Mouse (Mus musculus): ENCODE results near the gene Tpk1. TPM values are rescaled to one million over a fixed set of nuclear protein-coding genes. Genes with fewer than 3 reads are reported as not detected.

Tpk1 gene
- polyA plus RNA-seq (2015; fragmentation: Nextera tagmentation; extraction: Ambion mirVana): 8.7 and 8.9 TPM in 2 replicates

DNA sequence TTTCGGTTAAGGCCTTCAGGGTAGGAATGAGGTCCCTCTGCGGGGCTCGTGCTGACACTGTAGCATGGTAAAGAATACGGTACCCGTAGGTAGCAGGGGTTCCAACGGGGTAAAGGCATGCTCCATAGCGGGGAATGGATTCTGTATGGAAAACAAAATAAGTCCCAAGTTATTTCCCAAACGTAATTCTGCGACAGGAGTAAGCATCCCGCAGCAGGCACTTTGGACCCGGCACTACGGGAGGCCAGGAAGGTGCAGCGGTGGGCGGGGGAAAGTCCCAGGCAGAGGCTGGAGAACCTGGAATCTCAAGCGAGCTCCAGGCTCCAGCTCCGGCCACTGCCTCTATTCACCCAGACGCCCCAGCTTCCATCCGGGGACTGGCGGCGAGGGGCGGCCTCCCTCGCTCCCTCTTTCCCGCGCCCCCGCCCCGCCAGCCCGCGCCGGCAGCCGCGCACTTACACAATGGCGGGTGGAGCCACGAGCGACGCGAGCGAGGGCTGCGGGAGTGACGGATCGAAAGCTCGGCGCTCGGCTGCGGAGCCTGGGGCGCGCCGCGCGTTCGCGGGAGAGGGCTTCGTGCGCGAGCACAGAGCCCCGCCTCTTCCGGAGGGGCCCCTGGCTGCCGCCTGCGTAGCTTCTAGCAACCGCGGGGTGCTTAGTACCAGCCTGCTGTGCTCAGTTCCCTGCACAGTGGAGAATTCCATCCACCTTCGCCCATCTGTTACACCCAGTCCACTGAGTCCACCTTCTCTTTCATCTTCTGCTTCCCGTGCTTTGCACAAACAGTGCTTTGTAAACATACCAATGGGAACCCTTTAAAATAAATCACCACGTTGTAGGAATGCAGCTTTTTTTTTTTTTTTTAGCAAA lies at the start of gene Tpk1:
Tpk1 (minus strand) TSS at position 602 of the 870 bp plus-strand sequence.

DNA sequence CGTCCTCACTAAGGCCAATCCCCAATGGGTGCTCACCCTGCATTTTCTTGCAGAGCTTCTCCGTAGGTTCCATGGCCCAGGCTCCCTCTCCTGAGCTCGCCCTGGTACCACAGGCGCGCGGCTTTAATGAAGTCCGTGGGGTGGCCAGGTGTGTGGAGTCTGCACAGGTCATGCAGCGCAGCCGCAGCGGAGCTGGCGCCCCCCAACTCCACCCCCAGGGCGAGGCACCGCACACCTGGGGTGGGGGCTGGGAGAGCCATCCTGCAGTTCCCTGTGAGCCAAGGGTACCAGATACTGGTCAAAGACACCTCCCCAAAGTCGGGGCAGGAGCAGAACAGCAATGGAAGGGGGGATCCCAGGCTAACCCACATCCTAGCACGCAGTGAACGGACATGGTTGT lies 356.6 kb downstream of the Tpk1 start, which contains the start of gene Nobox:
Nobox (minus strand) TSS at position 101 of the 400 bp plus-strand sequence.

Measured in urinary bladder, postnatal 0 days (tissue).